Mouse (Mus musculus) heart, adult 2 months (tissue): Measurements from ENCODE around the gene Stk40. TPM values are rescaled to one million over a fixed set of nuclear protein-coding genes. Genes with fewer than 3 reads are reported as not detected.
A peak's percentile ranks its signal among the peaks of the same experiment; 100 is the strongest.

Source experiments
- DNase-seq, 2 experiments: peaks; one replicate each; pipeline ENCODE4 v3.0.0; 2021
- H3K27ac ChIP-seq: fragments of 200-600 bp; 2 replicates; pipeline ENCODE4 v1.8.1; 2022
- H3K27me3 ChIP-seq: fragments of 200-500 bp; 2 replicates; pipeline ENCODE4 v1.6.1; 2012; ENCODE audit warnings: mild to moderate bottlenecking, low read length, inconsistent platforms, mixed read lengths; ENCODE audit not compliant: control insufficient read depth, insufficient read depth
- H3K36me3 ChIP-seq: fragments of 200-500 bp; 2 replicates; pipeline ENCODE4 v1.6.1; 2012; ENCODE audit warnings: low read length, inconsistent platforms; ENCODE audit not compliant: control insufficient read depth, insufficient read depth
- H3K4me1 ChIP-seq: fragments of 200-500 bp; 2 replicates; pipeline ENCODE4 v1.6.1; 2011; ENCODE audit warnings: low read length; ENCODE audit not compliant: control insufficient read depth, insufficient read depth
- H3K4me3 ChIP-seq: fragments of 200-600 bp; 2 replicates; pipeline ENCODE4 v1.8.1; 2022
- H3K79me2 ChIP-seq: fragments of 200-500 bp; replicated peaks from 2 replicates; pipeline ENCODE4 v1.6.1; 2012; ENCODE audit warnings: mild to moderate bottlenecking, inconsistent platforms, low read length, moderate library complexity, mixed read lengths; ENCODE audit not compliant: control insufficient read depth, insufficient read depth
- H3K9ac ChIP-seq: fragments of 200-500 bp; 2 replicates; pipeline ENCODE4 v1.6.1; 2012; ENCODE audit warnings: low read depth, mild to moderate bottlenecking, control low read depth, inconsistent platforms, low read length, mixed read lengths
- CTCF ChIP-seq: fragments of 200-600 bp; IDR thresholded peaks from 2 replicates; pipeline ENCODE4 v1.8.1; 2022; ENCODE audit warnings: antibody characterized with exemption, mild to moderate bottlenecking, moderate library complexity
- EP300 ChIP-seq: fragments of 200-500 bp; IDR thresholded peaks from 2 replicates; pipeline ENCODE4 v1.6.1; 2011; ENCODE audit warnings: low read depth, low read length, control low read depth; ENCODE audit not compliant: insufficient read depth
- POLR2A ChIP-seq: fragments of 200-500 bp; IDR thresholded peaks from 2 replicates; pipeline ENCODE4 v1.6.1; 2011; ENCODE audit warnings: mild to moderate bottlenecking, low read depth, low read length, control low read depth; ENCODE audit not compliant: insufficient read depth
- WGBS: fragments of 180-500 bp; shearing (Covaris S2); methylation state at CpG from one replicate; pipeline ENCODE4 v1.1.7; 2018; 5-methylcytosine and 5-hydroxymethylcytosine counted together
- intact Hi-C: fragments of 180-260 bp; cut with DNase I; formaldehyde crosslinking; loops from one replicate; pipeline ENCODE4 v1.15.1; 2025
- polyA plus RNA-seq: library from polyadenylated mRNA; depleted of rRNA; stranded (reverse); fragments of >200 nt; gene quantifications from 2 replicates; pipeline ENCODE4 v1.2.3, GENCODE M21; 2012
- total RNA-seq, 2 experiments: library from RNA; stranded (reverse); gene quantifications; 2 replicates each; pipeline ENCODE4 v1.2.3; 2021

Gene Stk40
- total and polyA plus RNA-seq, 3 experiments, result 36.7 to 53.8 (median 41.6) TPM

DNA sequence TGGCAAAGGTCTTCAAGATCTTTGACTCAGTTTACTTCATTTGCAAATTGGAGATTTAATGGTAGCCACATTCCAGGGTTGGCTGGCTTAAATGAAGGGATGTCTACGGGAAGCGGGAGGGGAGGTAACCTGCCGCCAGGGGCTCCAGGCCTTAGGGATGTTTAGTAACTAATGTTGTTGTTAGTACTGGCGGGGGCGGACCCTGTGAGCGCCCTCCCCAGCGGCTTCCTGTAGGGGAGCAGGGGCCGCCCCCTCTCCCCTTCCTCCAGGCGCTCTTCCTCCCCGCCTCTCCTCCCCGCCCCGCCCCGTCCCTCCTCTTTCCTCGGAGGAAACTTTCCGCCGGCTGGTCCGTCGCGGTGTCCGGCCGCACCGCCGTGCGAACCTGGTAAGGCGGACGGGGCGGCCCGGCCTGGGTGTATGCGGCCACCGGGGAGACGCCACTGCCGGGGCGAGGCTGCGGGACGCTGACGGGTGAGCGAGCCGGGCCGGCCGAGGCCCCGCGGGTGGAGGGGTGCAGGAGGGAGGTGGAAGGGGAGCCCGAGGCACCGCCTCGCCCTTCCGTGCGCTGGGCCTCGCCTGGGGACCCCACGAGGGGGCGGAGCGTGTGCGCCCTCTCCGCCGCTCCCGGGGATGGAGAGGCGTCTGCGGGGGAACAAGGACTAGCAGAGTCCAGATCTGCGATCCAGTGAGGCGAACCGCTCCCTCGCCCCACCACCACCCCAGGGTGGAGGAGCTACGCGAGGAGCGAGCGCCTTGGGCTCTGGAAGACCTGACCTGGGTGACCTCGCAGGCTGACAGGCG is 44.6 kb downstream of the Stk40 start:
- Histone ChIP-seq H3K4me3 (peak overlapping the region; percentile 61), H3K79me2 (no peaks in the 10 kb centered on the region), H3K27ac (peak overlapping the region; percentile 95), H3K36me3 (no peaks in the 10 kb centered on the region; the same call in 1 of the 2 replicates), H3K4me1 (peaks cover 20% of the 10 kb centered on the region), H3K27me3 (no peaks in the 10 kb centered on the region), H3K9ac (peak overlapping the region; percentile 91)
- peak; percentile 86 to 87 for DNase-seq
- TF ChIP-seq CTCF (peak; percentile 55), POLR2A (peak; percentile 80), EP300 (peak; percentile 16; the same call in 1 of the 2 replicates)
- intact Hi-C loops, result no loop called here
- 2% methylated on average over 65 of the region's 67 CpGs for WGBS

DNA sequence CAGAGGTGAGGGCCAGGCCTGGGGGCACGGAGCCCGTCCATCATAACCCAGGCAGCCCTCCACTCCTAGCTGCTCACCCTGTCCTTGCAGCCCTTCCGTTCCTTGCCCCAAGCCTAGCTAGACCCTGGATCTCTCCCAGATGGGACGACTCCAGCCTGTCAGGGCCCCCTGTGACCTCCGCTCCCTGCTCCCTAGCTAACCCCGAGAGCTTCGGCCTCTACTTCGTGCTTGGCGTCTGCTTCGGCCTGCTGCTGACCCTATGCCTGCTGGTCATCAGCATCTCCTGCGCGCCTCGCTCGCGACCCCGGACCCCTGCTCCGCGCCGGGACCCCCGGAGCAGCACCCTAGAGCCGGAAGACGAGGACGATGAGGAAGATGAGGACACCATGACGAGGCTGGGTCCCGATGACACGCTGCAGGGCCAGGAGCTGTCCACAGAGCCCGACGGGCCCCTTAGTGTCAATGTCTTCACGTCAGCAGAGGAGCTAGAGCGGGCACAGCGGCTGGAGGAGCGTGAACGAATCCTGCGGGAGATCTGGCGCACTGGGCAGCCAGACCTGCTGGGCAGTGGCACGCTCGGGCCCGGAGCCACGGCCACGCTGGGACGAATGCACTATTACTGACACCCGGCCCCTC is 45.4 kb downstream of the Stk40 start:
- DNase-seq, result no peak
- peak overlapping the region; percentile 95 for H3K27ac ChIP-seq

DNA sequence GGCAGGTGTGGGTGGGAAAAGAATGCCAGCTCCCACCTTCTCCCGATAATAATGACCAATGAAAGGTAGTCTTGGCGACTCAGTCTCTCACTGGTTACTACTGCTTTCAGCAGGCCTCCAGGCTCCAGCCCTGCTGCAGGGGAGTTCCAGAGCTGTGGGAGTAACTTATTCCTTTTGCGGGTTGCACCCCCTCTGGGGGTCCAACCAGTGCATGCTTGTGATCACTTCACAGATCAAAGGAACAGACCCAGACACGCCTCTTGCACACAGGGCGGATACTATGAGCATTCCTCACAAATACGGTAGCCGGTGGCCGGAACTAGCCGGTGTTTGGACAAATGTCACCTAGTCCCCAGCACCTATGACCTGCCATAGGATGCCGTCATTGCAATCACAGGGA is 46.0 kb downstream of the Stk40 start:
- no peaks in the 10 kb centered on the region for H3K27me3 ChIP-seq
- TF ChIP-seq EP300 (no peak), CTCF (no peak), POLR2A (no peak)
- no peaks in the 10 kb centered on the region for H3K79me2 ChIP-seq
- no peak for DNase-seq
- 35% methylated on average over 10 of the region's 10 CpGs for WGBS
- intact Hi-C loops, result no loop called here
- H3K9ac ChIP-seq, result peak overlapping the region; percentile 91
- peaks cover 20% of the 10 kb centered on the region for H3K4me1 ChIP-seq
- no peaks in the 10 kb centered on the region; the same call in 1 of the 2 replicates for H3K36me3 ChIP-seq
- peak overlapping the region; percentile 61 for H3K4me3 ChIP-seq
- H3K27ac ChIP-seq, result peak overlapping the region; percentile 95

More for the DNA sequence above, 45.4 kb downstream of the Stk40 start:
- WGBS, result 22% methylated on average over 42 of the region's 42 CpGs
- Histone ChIP-seq H3K36me3 (no peaks in the 10 kb centered on the region; the same call in 1 of the 2 replicates), H3K27me3 (no peaks in the 10 kb centered on the region), H3K9ac (peak overlapping the region; percentile 91), H3K4me1 (peaks cover 20% of the 10 kb centered on the region), H3K4me3 (peak overlapping the region; percentile 61), H3K79me2 (no peaks in the 10 kb centered on the region)
- intact Hi-C loops, result no loop called here
- no peak for TF ChIP-seq EP300
- TF ChIP-seq CTCF, result no peak
- TF ChIP-seq POLR2A, result no peak

DNA sequence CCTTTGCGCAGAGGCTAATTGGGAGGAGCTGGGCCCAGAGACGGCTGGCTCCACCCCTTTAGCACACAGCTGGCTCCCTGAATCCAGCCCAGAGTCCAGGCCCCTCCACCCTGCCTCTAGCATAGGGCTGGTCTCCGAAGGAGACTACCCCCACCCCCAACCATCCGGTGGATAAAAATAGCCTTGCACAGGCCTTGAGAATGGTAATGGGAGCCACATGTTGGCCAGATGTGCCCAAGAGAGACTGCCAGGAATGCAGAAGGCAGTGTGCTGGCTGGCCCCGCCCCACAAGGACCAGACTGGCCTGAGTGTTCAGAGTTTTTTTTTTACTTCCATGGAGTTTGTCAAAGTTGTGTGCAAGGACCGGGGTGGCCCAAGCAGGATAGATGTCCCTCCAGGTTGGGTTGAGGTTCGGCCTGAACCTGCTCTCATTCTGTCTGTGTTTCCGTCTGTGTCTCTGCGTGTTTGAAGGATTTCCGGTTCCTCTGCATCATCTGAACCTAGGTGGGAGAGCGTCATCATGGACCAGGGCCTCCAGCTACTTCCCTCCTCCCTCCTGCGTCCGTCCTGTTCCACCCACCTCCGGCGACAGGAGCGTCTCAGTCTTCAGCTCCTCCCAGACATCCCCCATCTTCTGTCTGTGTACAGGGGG is 46.7 kb downstream of the Stk40 start:
- no peaks in the 10 kb centered on the region for H3K27me3 ChIP-seq
- DNase-seq, result peak; percentile 76 to 86
- TF ChIP-seq EP300 (0 out of 2 replicates have a peak, but pooled peaks have one; percentile 44), POLR2A (no peak), CTCF (no peak)
- no peaks in the 10 kb centered on the region; the same call in 1 of the 2 replicates for H3K36me3 ChIP-seq
- intact Hi-C loops, result no loop called here
- WGBS, result 33% methylated on average over 16 of the region's 16 CpGs
- H3K9ac ChIP-seq, result no peak overlapping the region
- no peaks in the 10 kb centered on the region for H3K79me2 ChIP-seq
- peak overlapping the region; percentile 95 for H3K27ac ChIP-seq
- H3K4me1 ChIP-seq, result peaks cover 22% of the 10 kb centered on the region
- H3K4me3 ChIP-seq, result peak overlapping the region; percentile 61

DNA sequence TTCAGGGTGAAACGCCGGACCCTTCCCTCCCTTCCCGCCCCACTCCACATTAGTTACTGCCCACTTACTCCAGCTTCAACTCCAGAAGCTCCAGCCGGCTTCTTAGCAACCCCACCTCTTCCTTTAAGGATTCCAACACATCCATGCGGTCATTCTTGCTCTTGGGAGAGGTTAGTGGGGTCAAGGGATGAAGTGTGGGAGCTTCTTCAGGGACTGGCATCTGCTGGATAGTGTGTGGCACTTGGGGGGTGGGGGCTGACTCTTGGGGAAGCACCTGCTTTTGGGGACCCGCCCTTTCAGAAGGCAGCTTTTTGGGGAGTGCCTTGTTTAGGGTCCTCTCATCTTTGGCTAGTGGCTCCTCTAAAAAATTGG is 47.2 kb downstream of the Stk40 start:
- TF ChIP-seq POLR2A, result no peak
- no peak for TF ChIP-seq EP300
- TF ChIP-seq CTCF, result no peak
- WGBS, result 49% methylated on average over 6 of the region's 6 CpGs
- Histone ChIP-seq H3K9ac (no peak overlapping the region), H3K4me3 (no peak overlapping the region), H3K4me1 (peaks cover 21% of the 10 kb centered on the region), H3K79me2 (no peaks in the 10 kb centered on the region), H3K27ac (peak overlapping the region; percentile 95), H3K27me3 (no peaks in the 10 kb centered on the region), H3K36me3 (no peaks in the 10 kb centered on the region; the same call in 1 of the 2 replicates)
- no peak for DNase-seq
- intact Hi-C loops, result no loop called here
